Comparison of ENCODE assay signal across 8 mouse cellular contexts in the genomic region with DNA sequence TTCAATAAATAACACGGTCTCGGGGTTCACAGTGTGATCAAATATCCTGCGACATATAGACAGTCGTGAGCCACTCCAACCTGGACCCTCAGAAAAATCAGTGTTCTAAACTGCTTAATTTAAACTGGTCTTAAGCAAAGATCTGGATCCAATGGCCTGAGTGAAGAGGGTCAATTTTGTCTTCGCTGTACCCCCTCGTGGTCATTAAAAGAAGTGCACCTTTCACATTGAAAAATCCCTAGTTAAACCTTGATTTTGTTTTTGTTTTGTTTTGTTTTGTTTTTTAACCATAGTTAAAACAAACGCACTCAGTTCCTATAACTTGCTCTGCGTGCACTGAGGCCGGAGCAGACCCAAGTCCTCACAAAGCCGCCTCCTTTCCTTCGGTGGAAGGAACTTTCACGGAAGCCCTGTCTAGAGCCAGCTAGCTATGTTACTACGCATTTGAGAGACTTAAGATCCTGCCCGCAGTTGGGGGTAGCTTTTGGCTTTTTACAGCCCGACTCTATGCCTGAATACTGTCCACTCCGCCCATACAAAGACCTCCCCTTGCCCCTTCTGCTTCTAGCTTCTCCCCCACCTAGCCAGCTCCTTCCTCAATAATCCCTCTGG. TPM values are rescaled to one million over a fixed set of nuclear protein-coding genes. Genes with fewer than 3 reads are reported as not detected.
DNase-seq lines count a peak whose midpoint lies in the region; ATAC-seq and TF ChIP-seq lines count a peak whose summit lies in the region.

No protein-coding gene starts in this region.

- H3K4me2 ChIP-seq in hindbrain, embryonic 14.5 days (replicated peaks), result peak overlapping the region; percentile 77
- H3K4me2 ChIP-seq in lung, postnatal 0 days (replicated peaks; ENCODE audit: low read depth, low read length), result peak overlapping the region; percentile 68
- peak overlapping the region; percentile 85 for H3K4me2 ChIP-seq in stomach, embryonic 15.5 days

- peaks cover 3% of the 10 kb centered on the region for H3K4me1 ChIP-seq in hindbrain, embryonic 14.5 days (replicated peaks; ENCODE audit: control insufficient read depth, insufficient read depth, low read length)
- H3K4me1 ChIP-seq in lung, postnatal 0 days (ENCODE audit: insufficient read depth, low read depth, low read length), result peaks cover 3% of the 10 kb centered on the region; the same call in 1 of the 2 replicates
- no peaks in the 10 kb centered on the region for H3K4me1 ChIP-seq in stomach, embryonic 15.5 days

- DNase-seq in adrenal gland, postnatal 10 days, result peak; percentile 27
- DNase-seq in adrenal gland, adult 18-20 months (ENCODE audit: low spot score in 2 of 2), result no peak
- peak; percentile 71 for DNase-seq in 416B (ENCODE audit: low read depth)
- peak; percentile 23 for DNase-seq in embryo, embryonic 9.5 days (ENCODE audit: extremely low spot score)
- peak; percentile 51 for DNase-seq in hindbrain, embryonic 14.5 days (ENCODE audit: low spot score)
- DNase-seq in lung, postnatal 0 days (ENCODE audit: low spot score), result peak; percentile 69
- DNase-seq in layer of hippocampus, postnatal 36 days, result no peak

- WGBS in hindbrain, embryonic 14.5 days, result 8% methylated on average over 16 of the region's 16 CpGs
- WGBS in lung, postnatal 0 days, result 4% methylated on average over 16 of the region's 16 CpGs
- 5% methylated on average over 16 of the region's 16 CpGs for WGBS in stomach, embryonic 15.5 days

- peak overlapping the region; percentile 84 for H3K9ac ChIP-seq in hindbrain, embryonic 14.5 days
- peak overlapping the region; percentile 81 for H3K9ac ChIP-seq in lung, postnatal 0 days (replicated peaks; ENCODE audit: low read depth)
- peak overlapping the region; percentile 73 for H3K9ac ChIP-seq in stomach, embryonic 15.5 days

- no peak for ATAC-seq in hindbrain, embryonic 14.5 days (ENCODE audit: low FRiP score)
- no peak for ATAC-seq in lung, postnatal 0 days
- no peak for ATAC-seq in stomach, embryonic 15.5 days (ENCODE audit: insufficient read depth, low FRiP score, low read depth)

- TF ChIP-seq EP300 in lung, postnatal 0 days (IDR thresholded peaks at IDR 0.05), result no peak

- H3K9me3 ChIP-seq in hindbrain, embryonic 14.5 days (ENCODE audit: control insufficient read depth, low read length), result no peaks in the 10 kb centered on the region
- H3K9me3 ChIP-seq in lung, postnatal 0 days (ENCODE audit: low read length), result no peaks in the 10 kb centered on the region
- no peaks in the 10 kb centered on the region for H3K9me3 ChIP-seq in stomach, embryonic 15.5 days

- peaks cover 32% of the 10 kb centered on the region for H3K36me3 ChIP-seq in hindbrain, embryonic 14.5 days (replicated peaks; ENCODE audit: control insufficient read depth, insufficient read depth)
- peaks cover 5% of the 10 kb centered on the region; the same call in 1 of the 2 replicates for H3K36me3 ChIP-seq in lung, postnatal 0 days (ENCODE audit: insufficient read depth, low read length)
- peaks cover 21% of the 10 kb centered on the region; the same call in 1 of the 2 replicates for H3K36me3 ChIP-seq in stomach, embryonic 15.5 days

- peak overlapping the region; percentile 99 for H3K4me3 ChIP-seq in hindbrain, embryonic 14.5 days (replicated peaks; ENCODE audit: low read length)
- peak overlapping the region; percentile 98 for H3K4me3 ChIP-seq in lung, postnatal 0 days (ENCODE audit: low read depth, low read length)
- peak overlapping the region; percentile 94 for H3K4me3 ChIP-seq in stomach, embryonic 15.5 days (replicated peaks)

- no peaks in the 10 kb centered on the region for H3K27me3 ChIP-seq in hindbrain, embryonic 14.5 days (ENCODE audit: control insufficient read depth, insufficient read depth, low read length)
- no peaks in the 10 kb centered on the region for H3K27me3 ChIP-seq in lung, postnatal 0 days (replicated peaks; ENCODE audit: insufficient read depth, low read length)
- H3K27me3 ChIP-seq in stomach, embryonic 15.5 days (replicated peaks), result no peaks in the 10 kb centered on the region

- peak; percentile 75 for TF ChIP-seq CTCF in lung, postnatal 0 days (IDR thresholded peaks at IDR 0.05)

- peak overlapping the region; percentile 89; the same call in 1 of the 2 replicates for H3K27ac ChIP-seq in hindbrain, embryonic 14.5 days
- peak overlapping the region; percentile 91 for H3K27ac ChIP-seq in lung, postnatal 0 days (ENCODE audit: low read length)
- peak overlapping the region; percentile 89 for H3K27ac ChIP-seq in stomach, embryonic 15.5 days

RNA-seq across cellular contexts. Expression of gene Suds3, which starts 1.2 kb away (rescaled TPM):
- total RNA-seq in adrenal gland, postnatal 10 days (2021), result 100 to 1,000 TPM; 100 to 109 TPM
- 100 to 1,000 TPM; 103 to 120 TPM for total RNA-seq in adrenal gland, adult 18-20 months (2021)
- 52.8 and 58.4 TPM in 2 replicates for polyA plus RNA-seq in hindbrain, embryonic 14.5 days (2014; fragmentation: Nextera tagmentation; extraction: Ambion mirVana)
- 47.1 and 57.8 TPM in 2 replicates for polyA plus RNA-seq in lung, postnatal 0 days (2015; fragmentation: Nextera tagmentation; extraction: Ambion mirVana)
- 74.5 and 79.0 TPM in 2 replicates for polyA plus RNA-seq in stomach, embryonic 15.5 days (2015; fragmentation: Nextera tagmentation; extraction: Ambion mirVana)
- total RNA-seq in layer of hippocampus, postnatal 36 days (2021), result 100 to 1,000 TPM; 117 to 119 TPM

RNA-seq across cellular contexts. Expression of gene Taok3, which starts 5.2 kb away (rescaled TPM):
- total RNA-seq in adrenal gland, postnatal 10 days (2021), result 10 to 100 TPM; 26.0 to 29.3 TPM
- total RNA-seq in adrenal gland, adult 18-20 months (2021), result 10 to 100 TPM; 33.0 to 35.9 TPM
- polyA plus RNA-seq in hindbrain, embryonic 14.5 days (2014; fragmentation: Nextera tagmentation; extraction: Ambion mirVana), result 50.4 and 62.3 TPM in 2 replicates
- 55.5 and 67.3 TPM in 2 replicates for polyA plus RNA-seq in lung, postnatal 0 days (2015; fragmentation: Nextera tagmentation; extraction: Ambion mirVana)
- polyA plus RNA-seq in stomach, embryonic 15.5 days (2015; fragmentation: Nextera tagmentation; extraction: Ambion mirVana), result 32.1 and 36.9 TPM in 2 replicates
- total RNA-seq in layer of hippocampus, postnatal 36 days (2021), result 10 to 100 TPM; 55.3 to 63.5 TPM

Comparison
In these comparisons a context has a peak if more than half of its experiments do, and no peak if none do; other contexts are left out.
1. DNase-seq: peak in adrenal gland, postnatal 10 days (single experiment), 416B (single experiment), embryo, embryonic 9.5 days (single experiment), hindbrain, embryonic 14.5 days (single experiment) and lung, postnatal 0 days (single experiment); none in adrenal gland, adult 18-20 months (0 of 2) and layer of hippocampus, postnatal 36 days (0 of 2).
2. Peak in every context shown above with its lines, with median percentiles within 50 percentile points of each other: H3K27ac ChIP-seq, H3K4me2 ChIP-seq, H3K4me3 ChIP-seq and H3K9ac ChIP-seq.